Mouse (Mus musculus) MEL (cell line): ENCODE measurements at regions not wholly inside any gene's neighbourhood (a gene's known extent, or its start where the extent isn't known, plus 50 kb on each side); places are given as distances from the start of the nearest gene placed in this dataset.
"Not testable (repeated sequence)": the region's sequence is repeated elsewhere in the genome, so short reads cannot be mapped to it uniquely, and the experiment has no call there.

Source experiments
- DNase-seq: peaks from one replicate; pipeline ENCODE4 v3.0.0; 2011; ENCODE audit warnings: low read depth, low spot score
- H3K27ac ChIP-seq: 2 replicates; pipeline ENCODE4 v1.5.1; 2012; ENCODE audit warnings: low read depth, mild to moderate bottlenecking, control low read depth, low read length, moderate library complexity; ENCODE audit not compliant: control insufficient read depth
- H3K27me3 ChIP-seq, 2 experiments: fragments of 150-350 bp in 1 of 2; sonication (generic) in 1 of 2; 2 replicates each; pipeline ENCODE4 v1.6.1; 2012; ENCODE audit warnings: low read length in 2 of 2, mild to moderate bottlenecking in 2 of 2, improper control_type of control experiment in 1 of 2, moderate library complexity in 1 of 2; ENCODE audit not compliant: insufficient read depth in 2 of 2, control insufficient read depth in 1 of 2
- H3K36me3 ChIP-seq, 2 experiments: 2 replicates each; pipeline ENCODE4 v1.6.1; 2012 to 2014; ENCODE audit warnings: low read length in 2 of 2, improper control_type of control experiment in 1 of 2, inconsistent platforms in 1 of 2, mild to moderate bottlenecking in 1 of 2; ENCODE audit not compliant: insufficient read depth in 2 of 2, control insufficient read depth in 1 of 2
- H3K4me1 ChIP-seq, 2 experiments: fragments of 150-350 bp in 1 of 2; sonication (generic) in 1 of 2; 2 replicates each; pipeline ENCODE4 v1.6.1; 2012; ENCODE audit warnings: low read length in 2 of 2, improper control_type of control experiment in 1 of 2, mild to moderate bottlenecking in 1 of 2; ENCODE audit not compliant: insufficient read depth in 2 of 2, control insufficient read depth in 1 of 2
- H3K4me3 ChIP-seq, 2 experiments: fragments of 150-350 bp in 1 of 2; sonication (generic) in 1 of 2; 2 replicates each; pipeline ENCODE4 v1.5.1; 2012; ENCODE audit warnings: low read depth in 2 of 2, low read length in 2 of 2, mild to moderate bottlenecking in 2 of 2, moderate library complexity in 2 of 2, control low read depth in 1 of 2, improper control_type of control experiment in 1 of 2; ENCODE audit not compliant: control insufficient read depth in 1 of 2, insufficient read depth in 1 of 2
- H3K79me2 ChIP-seq: 2 replicates; pipeline ENCODE4 v1.6.1; 2012; ENCODE audit warnings: mild to moderate bottlenecking, low read length, moderate library complexity; ENCODE audit not compliant: control insufficient read depth, poor library complexity, insufficient read depth
- H3K9ac ChIP-seq: 2 replicates; pipeline ENCODE4 v1.6.1; 2012; ENCODE audit warnings: low read depth, mild to moderate bottlenecking, control low read depth, low read length, moderate library complexity; ENCODE audit not compliant: control insufficient read depth, poor library complexity, severe bottlenecking
- H3K9me3 ChIP-seq: fragments of 150-350 bp; sonication (generic); replicated peaks from 2 replicates; pipeline ENCODE4 v1.6.1; 2012; ENCODE audit warnings: mild to moderate bottlenecking, low read length, improper control_type of control experiment, moderate library complexity; ENCODE audit not compliant: insufficient read depth
- GATA1 ChIP-seq: IDR thresholded peaks from 2 replicates; pipeline ENCODE4 v1.6.1; 2011; ENCODE audit warnings: low read depth, low read length, improper control_type of control experiment
- TBP ChIP-seq: IDR thresholded peaks from 2 replicates; pipeline ENCODE4 v1.8.0; 2011; ENCODE audit warnings: low read depth, low read length, improper control_type of control experiment

- TF ChIP-seq GATA1 = peak; percentile 56; the same call in 1 of the 2 replicates
- 0 out of 2 replicates have a peak, but pooled peaks have one; percentile 20 for TF ChIP-seq TBP
- H3K4me1 ChIP-seq, H3K27me3 ChIP-seq, H3K36me3 ChIP-seq, H3K9ac ChIP-seq, H3K4me3 ChIP-seq, H3K9me3 ChIP-seq, H3K79me2 ChIP-seq: not testable (repeated sequence)
- peak overlapping the region; percentile 60 for H3K27ac ChIP-seq
- DNase-seq = peak; percentile 63
Measured at GRCm38 (mm10) chrY:4829350-4829749, 214.4 kb upstream of the Gm20918 start.
